Mouse (Mus musculus) NIH3T3 (cell line): ENCODE measurements around the gene Myo16.

Experiments
- DNase-seq: peaks from one replicate; pipeline ENCODE4 v3.0.0-alpha.2; 2012; ENCODE audit warnings: low read depth

Gene Myo16

DNA sequence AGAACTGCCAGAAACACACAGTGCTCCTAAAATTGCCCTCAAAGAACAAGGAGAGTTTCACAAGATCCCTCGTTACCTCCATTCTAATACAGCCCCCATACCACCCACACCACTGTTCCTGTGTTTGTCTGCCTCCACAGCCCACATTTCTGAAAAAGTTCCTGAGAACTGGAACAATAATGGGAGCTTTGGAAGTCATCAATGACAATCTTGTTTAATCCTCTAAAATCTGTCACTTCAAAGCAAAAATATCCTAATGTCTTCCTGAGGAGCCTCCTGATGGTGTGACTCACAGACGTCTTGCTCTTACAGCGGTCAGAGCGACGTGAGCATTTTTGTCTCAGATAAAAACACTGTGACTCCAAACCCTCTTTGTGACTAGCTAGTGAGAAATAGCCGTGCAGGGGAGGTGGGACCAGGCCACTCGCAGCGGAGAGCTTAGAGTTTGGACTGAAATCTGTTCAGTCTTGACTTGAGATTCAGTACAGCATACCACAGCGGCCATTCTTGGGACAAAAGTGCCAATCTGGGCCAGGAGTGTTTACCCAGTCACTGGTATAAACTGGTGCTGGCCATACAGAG, 394.4 kb downstream of the Myo16 start:
- no peak for DNase-seq

GRCm38 (mm10) chr8:10549434-10549833, 395.7 kb downstream of the Myo16 start:
- DNase-seq = no peak

DNA sequence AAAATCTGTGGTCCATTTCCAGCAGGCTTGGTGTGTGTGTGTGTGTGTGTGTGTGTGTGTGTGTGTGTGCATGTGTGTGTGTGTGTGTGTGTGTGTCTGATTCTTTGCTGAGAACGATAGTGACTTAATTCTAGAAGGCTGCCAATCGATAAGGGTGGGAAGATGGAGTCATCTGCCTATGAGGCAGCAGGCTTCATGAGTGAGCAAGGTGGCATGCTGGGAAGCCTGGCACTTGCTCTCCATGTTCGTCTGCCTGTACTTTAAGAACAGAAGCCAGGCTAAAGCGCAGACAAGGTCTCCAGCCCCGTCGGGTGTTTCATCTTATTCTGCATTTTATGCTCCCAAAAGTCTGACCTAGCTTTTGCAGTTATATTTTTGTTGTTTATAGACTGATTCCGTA, 404.2 kb downstream of the Myo16 start:
- no peak for DNase-seq

- no peak for DNase-seq
Measured at GRCm38 (mm10) chr8:10559479-10559878, 405.8 kb downstream of the Myo16 start.

- no peak for DNase-seq
Measured at GRCm38 (mm10) chr8:10561616-10562015, 407.9 kb downstream of the Myo16 start.

DNA sequence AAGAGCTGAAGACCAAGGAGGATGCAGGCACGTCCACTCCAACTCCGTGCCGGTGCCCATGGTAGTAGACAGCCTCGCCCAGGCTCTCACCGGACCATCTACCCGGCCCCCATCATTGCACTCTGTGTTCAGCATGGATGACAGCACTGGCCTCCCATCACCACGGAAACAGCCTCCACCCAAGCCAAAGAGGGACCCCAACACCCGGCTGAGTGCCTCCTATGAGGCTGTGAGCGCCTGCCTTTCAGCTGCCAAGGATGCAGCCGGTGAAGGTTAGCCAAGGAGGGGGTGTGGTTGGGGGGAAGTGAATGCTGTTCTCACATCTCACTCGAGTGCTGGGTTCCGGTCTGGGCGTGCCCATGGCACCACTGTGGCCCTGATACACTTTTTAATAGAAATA, 408.3 kb downstream of the Myo16 start:
- no peak for DNase-seq

DNA sequence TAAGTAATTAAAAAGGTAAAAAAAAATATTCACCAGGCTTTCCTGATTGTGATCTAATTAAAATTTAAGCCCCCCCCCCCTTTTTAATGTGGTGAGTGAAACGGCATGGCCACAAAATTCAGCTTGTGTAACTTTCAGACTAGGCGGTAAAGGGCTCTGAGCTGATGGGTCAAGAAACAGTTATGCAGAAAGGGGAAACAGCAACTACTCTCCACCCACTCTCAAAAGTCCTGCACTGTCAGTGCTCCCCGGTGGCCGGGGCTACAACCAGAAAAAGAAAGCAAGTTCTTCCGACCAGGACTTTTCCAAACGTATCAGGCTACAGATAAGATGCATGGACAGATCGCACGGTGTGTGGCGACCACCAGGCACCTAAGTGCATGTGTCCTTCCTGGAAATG, 408.9 kb downstream of the Myo16 start:
- DNase-seq = no peak

DNA sequence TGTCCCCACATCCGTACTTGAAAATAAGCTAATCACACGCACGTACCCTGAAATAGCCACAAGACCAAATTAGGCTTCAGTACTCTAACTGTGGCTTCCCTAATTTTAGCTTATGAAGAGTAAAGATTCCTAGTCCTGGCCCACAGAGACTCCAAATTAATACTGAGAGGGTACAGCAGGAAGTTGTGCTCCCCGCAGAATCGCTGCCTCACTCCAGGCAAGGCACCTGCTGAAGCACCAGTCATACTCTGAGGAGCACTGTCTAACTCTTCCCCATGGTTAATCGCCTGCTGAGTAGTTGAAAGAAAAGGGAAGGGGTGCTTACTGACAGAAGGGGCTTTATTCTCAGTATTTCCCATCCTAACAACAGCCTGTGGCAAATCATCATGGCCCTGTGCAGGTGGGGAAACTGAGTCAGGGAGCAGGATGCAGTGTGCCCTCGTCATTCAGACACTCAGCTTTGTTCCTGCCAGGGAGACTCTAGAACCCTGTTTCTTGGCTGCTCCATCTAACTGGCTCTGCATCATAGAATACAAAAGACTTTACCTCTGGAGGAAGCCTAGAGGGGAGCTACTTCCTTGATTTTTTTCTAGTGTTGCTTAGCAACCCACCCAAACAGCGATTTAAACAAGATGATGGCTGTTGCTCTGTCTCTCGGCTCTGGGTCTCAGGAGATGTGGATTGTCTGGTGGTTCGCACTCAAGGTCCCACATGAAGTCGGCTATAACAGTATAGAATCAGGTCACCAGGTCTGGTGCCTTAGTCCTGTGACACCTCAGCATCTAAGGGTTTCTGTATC, 411.7 kb downstream of the Myo16 start:
- DNase-seq = no peak

DNA sequence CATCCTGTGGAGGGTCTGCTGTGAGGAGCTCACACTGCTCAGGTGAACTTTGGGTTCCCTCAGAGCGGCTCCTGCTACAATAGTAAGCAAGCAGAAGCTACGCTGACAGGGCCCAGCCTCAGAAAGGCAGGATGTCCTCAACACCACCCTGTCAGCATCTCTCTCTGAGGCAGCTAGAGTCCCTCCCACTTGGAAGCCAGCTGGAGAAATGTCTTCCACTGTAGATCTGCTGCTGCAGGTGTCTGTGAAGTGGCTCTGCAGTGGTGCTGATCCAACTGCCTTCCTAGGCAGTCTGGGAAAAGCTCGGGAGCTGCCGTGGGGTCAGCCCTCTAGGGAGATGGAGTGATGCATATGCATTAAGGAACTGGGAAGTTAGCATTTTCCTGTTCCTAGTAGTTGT, 414.7 kb downstream of the Myo16 start:
- no peak for DNase-seq

DNA sequence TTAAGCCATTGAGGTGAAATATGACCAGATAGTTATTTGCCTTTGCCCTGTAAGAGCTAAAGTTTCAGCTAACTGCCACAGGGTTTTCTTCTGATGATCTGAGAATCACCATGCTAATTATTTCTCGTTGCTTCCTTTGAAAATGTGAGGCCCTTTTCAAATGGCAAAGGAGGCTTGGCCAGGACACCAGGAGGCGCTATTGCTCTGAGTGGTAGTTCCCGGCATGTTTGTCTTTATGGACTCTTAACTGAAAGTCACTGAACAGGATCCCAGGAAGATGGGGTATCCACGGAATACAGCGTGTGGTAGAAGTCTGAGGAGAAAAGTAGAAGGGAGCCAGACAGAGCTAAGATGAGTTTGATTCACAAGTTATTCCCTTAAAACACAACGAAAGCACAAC, 420.4 kb downstream of the Myo16 start:
- peak; percentile 90 for DNase-seq

DNA sequence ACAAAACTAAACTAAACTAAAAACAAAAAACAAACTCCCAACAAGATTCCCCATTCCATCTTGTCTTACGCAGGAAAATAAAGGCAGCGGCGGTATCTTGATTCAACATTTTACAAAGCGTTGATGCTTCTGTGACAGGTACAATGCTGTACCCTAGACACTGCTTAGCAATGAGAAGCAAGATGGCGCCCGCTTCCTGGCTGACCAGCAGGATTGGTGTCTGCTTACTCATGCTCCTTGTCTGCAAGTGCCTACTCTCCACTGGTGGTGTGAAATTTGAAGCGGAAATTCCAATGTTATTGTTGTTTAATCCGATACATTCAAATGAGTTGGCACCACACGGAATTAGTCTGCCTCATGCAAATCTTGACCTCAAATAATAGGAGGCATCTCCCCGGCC, 421.5 kb downstream of the Myo16 start:
- DNase-seq = no peak

GRCm38 (mm10) chr8:10586956-10587744, 433.4 kb downstream of the Myo16 start:
- peak; percentile 50 for DNase-seq

DNA sequence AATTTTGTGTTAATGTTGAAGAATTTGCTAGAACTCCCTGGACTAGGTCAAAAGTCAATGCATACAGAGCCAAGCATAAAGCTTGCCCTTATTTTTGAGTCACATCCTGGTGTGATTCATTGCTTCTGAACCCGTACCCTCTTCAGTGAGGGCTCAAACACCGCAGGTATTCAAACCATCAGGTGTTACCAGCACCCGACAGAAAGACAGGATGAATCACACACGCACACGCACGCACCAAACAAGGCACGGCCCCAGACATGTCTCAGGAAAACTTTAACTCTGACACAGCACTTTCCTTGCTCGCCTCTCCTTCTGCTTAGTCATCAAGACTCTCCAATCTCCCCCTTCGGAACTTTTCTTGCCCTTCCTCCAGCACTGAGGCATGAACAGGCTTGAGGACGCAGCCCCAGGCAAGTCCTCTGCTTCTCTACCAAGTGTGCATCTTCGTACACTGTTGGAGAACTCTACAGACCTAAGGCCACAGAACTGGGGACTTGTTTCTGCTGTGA, 435.8 kb downstream of the Myo16 start:
- peak; percentile 76 for DNase-seq

GRCm38 (mm10) chr8:10592917-10593316, 439.2 kb downstream of the Myo16 start:
- DNase-seq = no peak

GRCm38 (mm10) chr8:10596353-10596752, 442.6 kb downstream of the Myo16 start:
- DNase-seq = no peak

DNA sequence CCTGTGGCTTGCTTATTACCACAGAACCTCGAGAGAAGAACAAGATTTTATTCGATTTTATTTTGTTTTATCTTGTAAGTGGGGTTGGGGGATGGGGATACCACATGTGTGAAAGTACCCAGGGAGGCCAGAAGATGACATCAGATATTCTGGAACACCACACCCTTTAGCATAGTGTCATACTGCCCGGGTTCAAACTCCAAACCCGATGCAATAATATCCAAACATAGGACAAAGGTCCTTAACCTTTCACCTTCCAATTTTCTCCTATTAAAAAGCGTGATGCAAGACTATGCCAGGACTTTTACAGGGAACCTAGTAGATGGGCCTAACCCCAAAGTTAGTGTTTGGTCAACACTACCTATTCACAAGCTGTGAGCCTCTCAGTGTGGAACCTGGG, 443.9 kb downstream of the Myo16 start:
- no peak for DNase-seq

- no peak for DNase-seq
Measured at GRCm38 (mm10) chr8:10598889-10599288, 445.2 kb downstream of the Myo16 start.

DNA sequence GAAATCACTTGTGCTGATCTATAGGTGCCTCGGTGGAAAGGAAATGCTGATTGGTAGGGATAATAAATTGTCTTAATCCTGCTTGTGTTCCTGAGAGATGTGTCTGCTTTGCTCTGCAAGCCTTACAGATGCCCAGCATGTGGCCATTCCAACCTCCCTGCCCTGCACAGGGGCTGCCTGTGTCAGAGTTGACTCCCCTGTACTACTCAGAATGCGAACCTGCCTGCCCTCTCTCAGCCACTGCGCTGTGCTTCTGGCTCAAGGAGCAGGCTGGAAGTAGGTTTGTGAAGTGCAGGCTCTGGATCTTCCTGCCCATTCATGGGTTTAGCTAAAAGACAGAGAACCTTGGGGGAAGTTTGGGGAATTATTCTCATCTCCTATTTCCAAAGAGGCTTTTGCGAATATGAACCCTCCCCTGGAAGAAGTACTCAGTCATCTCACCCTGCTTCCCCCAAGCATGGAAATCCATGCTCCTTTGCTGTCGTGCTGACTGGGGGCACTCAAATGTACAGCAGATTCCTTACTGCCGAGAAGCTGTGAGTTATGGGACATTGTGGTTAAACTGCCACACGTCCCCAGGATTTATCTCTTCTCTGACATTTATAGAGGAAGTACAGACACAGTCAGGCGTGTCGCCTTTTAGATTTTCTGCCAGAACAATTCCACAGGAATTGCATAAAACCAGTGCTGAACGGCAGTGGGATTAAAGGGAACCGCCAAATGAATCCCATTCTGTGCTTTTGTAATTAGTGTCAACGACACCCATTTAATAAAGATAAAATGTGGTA, 452.5 kb downstream of the Myo16 start:
- DNase-seq = no peak

DNA sequence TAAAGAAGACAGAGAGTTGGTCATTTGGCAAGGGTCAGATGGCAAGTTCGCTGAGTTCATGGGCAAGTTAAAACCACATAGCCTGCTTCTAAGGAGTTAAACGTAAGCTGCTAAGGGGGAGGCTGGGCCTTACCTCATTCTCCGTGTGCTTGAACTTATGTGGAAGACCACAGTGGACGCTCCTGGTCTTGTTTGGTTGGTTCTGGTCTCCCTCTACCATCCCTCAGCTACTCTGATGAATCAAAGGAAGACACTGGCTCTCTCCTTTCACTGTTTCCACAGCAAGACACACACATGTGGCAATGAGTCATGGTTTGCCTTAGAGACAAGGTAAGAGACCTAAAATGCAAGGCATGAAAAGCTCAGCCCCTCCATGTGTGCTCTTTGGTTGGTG, 453.1 kb downstream of the Myo16 start:
- DNase-seq = peak; percentile 22

GRCm38 (mm10) chr8:10611636-10612035, 457.9 kb downstream of the Myo16 start:
- peak; percentile 40 for DNase-seq

DNA sequence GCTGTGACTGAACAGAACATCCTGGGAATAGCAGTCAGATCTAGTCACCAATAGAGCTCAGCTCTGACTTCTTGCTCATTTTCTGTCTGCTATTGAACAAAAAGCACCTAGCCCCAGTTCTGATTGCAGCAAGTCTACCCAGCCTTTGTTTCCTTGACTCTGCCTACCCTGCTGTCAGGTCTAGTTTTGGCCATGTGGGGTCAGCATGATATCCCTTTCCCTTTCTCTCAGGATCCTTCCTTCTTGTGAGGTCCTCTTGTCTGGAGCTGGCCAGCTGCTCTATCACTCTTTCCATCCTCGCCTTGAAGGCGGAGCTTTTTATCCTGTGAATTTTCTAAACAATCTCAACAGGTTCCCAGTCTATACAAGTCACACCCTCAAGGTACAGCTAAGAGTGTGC, 459.7 kb downstream of the Myo16 start:
- DNase-seq = peak; percentile 45

DNA sequence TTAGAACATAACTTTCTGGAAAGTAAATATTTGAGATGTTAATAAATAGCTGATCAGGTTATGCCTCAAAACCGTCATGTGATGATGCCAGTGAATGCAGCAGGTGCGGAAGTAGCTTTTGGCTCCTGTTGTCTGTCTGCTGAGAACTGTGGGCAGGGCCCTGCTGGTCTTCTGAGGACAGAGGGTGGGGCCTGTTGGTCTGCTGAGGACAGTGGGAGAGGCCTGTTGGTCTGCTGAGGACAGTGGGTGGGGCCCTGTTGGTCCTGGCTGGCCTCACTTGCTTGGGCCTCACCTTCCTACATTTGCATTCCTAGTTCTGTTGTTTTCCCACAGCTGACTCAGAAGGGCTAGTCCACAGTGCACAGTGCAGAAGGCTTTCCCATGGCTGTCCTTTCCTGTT, 466.0 kb downstream of the Myo16 start:
- no peak for DNase-seq
